In the genomic region with DNA sequence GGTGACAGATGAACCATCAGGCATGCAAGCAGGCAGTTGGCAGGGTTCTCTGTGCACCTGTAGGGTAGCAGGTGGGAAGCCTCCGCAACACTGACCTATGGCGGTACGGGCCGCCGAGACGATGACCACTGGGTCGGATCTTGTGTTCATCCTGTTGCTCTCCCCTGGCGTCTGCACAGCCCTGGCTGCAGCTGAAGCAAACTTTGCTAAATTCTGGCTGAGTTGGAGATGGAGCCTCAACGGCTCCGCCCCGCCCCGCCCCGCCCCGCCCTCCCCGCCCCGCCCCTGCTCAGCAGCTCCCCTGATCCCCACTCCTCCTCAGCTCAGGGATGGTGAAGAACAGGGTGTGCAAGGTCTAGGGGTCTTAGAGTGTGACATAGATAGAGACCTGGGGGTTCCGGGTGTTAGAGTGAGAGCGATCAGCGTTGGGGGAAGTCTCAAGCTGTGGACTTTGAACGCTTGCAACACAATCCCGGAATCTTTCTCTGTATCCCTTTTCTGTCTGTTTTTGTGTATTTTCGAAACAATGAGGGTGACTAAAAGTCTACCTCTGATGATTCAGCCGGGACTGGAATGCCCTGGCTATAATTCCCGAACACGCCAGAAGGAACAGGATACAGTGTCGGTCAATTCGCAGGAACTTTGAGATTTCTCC, we compare ENCODE assay signal across 7 mouse cellular contexts. TPM values are rescaled to one million over a fixed set of nuclear protein-coding genes. Genes with fewer than 3 reads are reported as not detected.
DNase-seq lines count a peak whose midpoint lies in the region; ATAC-seq and TF ChIP-seq lines count a peak whose summit lies in the region.

TSS of gene Acat3 (minus strand) at position 450 of the 655 bp plus-strand sequence.

- H3K4me1 ChIP-seq in testis, adult 2 months (ENCODE audit: control insufficient read depth, insufficient read depth, low read length) = peaks cover 14% of the 10 kb centered on the region
- no peaks in the 10 kb centered on the region for H3K4me1 ChIP-seq in hindbrain, postnatal 0 days (ENCODE audit: insufficient read depth, low read length)
- peaks cover 24% of the 10 kb centered on the region for H3K4me1 ChIP-seq in liver, embryonic 13.5 days (replicated peaks)
- no peaks in the 10 kb centered on the region for H3K4me1 ChIP-seq in stomach, postnatal 0 days (replicated peaks; ENCODE audit: control insufficient read depth, insufficient read depth)

- no peaks in the 10 kb centered on the region; the same call in 1 of the 2 replicates for H3K27me3 ChIP-seq in testis, adult 2 months (ENCODE audit: control insufficient read depth, insufficient read depth, low read length)
- no peaks in the 10 kb centered on the region for H3K27me3 ChIP-seq in hindbrain, postnatal 0 days (ENCODE audit: insufficient read depth, low read length)
- no peaks in the 10 kb centered on the region for H3K27me3 ChIP-seq in liver, embryonic 13.5 days
- H3K27me3 ChIP-seq in stomach, postnatal 0 days (ENCODE audit: control insufficient read depth, insufficient read depth, low read length) = no peaks in the 10 kb centered on the region

- ATAC-seq in hindbrain, postnatal 0 days = peak; percentile 50
- ATAC-seq in liver, embryonic 13.5 days (ENCODE audit: low read depth) = peak; percentile 67
- peak; percentile 66 for ATAC-seq in stomach, postnatal 0 days (ENCODE audit: low FRiP score, low TSS enrichment)

- H3K9ac ChIP-seq in hindbrain, postnatal 0 days (replicated peaks; ENCODE audit: low read length) = no peak within 1 kb of the TSS; the same call in 1 of the 2 replicates
- H3K9ac ChIP-seq in liver, embryonic 13.5 days = peak within 1 kb of the TSS; percentile 51; the same call in 1 of the 2 replicates
- H3K9ac ChIP-seq in stomach, postnatal 0 days (ENCODE audit: low read length) = 0 out of 2 replicates have a peak within 1 kb of the TSS, but pooled peaks have one; percentile 23

- no peaks in the 10 kb centered on the region for H3K9me3 ChIP-seq in hindbrain, postnatal 0 days (ENCODE audit: low read length)
- no peaks in the 10 kb centered on the region for H3K9me3 ChIP-seq in liver, embryonic 13.5 days (replicated peaks)
- H3K9me3 ChIP-seq in stomach, postnatal 0 days (ENCODE audit: control insufficient read depth, low read length) = no peaks in the 10 kb centered on the region

- TF ChIP-seq EP300 in stomach, postnatal 0 days (optimal IDR thresholded peaks at IDR 0.05) = no peak

- peak; percentile 73 for TF ChIP-seq POLR2A in testis, adult 2 months (IDR thresholded peaks at IDR 0.05; ENCODE audit: control insufficient read depth, low read depth, low read length)

- no peak for TF ChIP-seq CTCF in testis, adult 2 months (IDR thresholded peaks at IDR 0.05; ENCODE audit: control insufficient read depth, insufficient read depth, insufficient replicate concordance, low read depth, low read length)
- no peak for TF ChIP-seq CTCF in hindbrain, postnatal 0 days (IDR thresholded peaks at IDR 0.05; ENCODE audit: low read depth)
- no peak for TF ChIP-seq CTCF in stomach, postnatal 0 days (IDR thresholded peaks at IDR 0.05; ENCODE audit: low read depth)

- no peaks in the 10 kb centered on the region for H3K36me3 ChIP-seq in testis, adult 2 months (ENCODE audit: control insufficient read depth, insufficient read depth, low read length)
- peaks cover 19% of the 10 kb centered on the region for H3K36me3 ChIP-seq in hindbrain, postnatal 0 days (ENCODE audit: insufficient read depth, low read length)
- H3K36me3 ChIP-seq in liver, embryonic 13.5 days = peaks cover 27% of the 10 kb centered on the region
- H3K36me3 ChIP-seq in stomach, postnatal 0 days (ENCODE audit: control insufficient read depth, insufficient read depth, low read length) = no peaks in the 10 kb centered on the region; the same call in none of the 2 replicates

- H3K4me3 ChIP-seq in testis, adult 2 months (ENCODE audit: control insufficient read depth, low read depth, low read length) = peak within 1 kb of the TSS; percentile 77
- H3K4me3 ChIP-seq in hindbrain, postnatal 0 days (ENCODE audit: low read length) = peak within 1 kb of the TSS; percentile 22; the same call in 1 of the 2 replicates
- peak within 1 kb of the TSS; percentile 31 for H3K4me3 ChIP-seq in liver, embryonic 13.5 days (replicated peaks)
- H3K4me3 ChIP-seq in stomach, postnatal 0 days (ENCODE audit: low read depth, low read length) = peak within 1 kb of the TSS; percentile 35

- DNase-seq in testis, postnatal 14 days (ENCODE audit: low spot score) = no peak
- peak; percentile 24 for DNase-seq in embryo, embryonic 9.5 days (ENCODE audit: extremely low spot score)
- no peak for DNase-seq in hindbrain, postnatal 0 days (ENCODE audit: low spot score)
- DNase-seq in liver, embryonic 13.5 days = no peak
- DNase-seq in stomach, postnatal 0 days (ENCODE audit: low spot score) = peak; percentile 45
- no peak for DNase-seq in left cerebral cortex, adult 8-10 months (ENCODE audit: low spot score in 2 of 2)

- peak within 1 kb of the TSS; percentile 77 for H3K27ac ChIP-seq in testis, adult 2 months (ENCODE audit: control insufficient read depth, insufficient read depth, low read depth, low read length)
- no peak within 1 kb of the TSS for H3K27ac ChIP-seq in hindbrain, postnatal 0 days
- H3K27ac ChIP-seq in liver, embryonic 13.5 days = peak within 1 kb of the TSS; percentile 32; the same call in 1 of the 2 replicates
- H3K27ac ChIP-seq in stomach, postnatal 0 days (replicated peaks) = no peak within 1 kb of the TSS

- 13% methylated on average over 27 of the region's 27 CpGs for WGBS in hindbrain, postnatal 0 days
- WGBS in liver, embryonic 13.5 days (ENCODE audit: insufficient replicate concordance) = 14% methylated on average over 27 of the region's 27 CpGs
- 6% methylated on average over 27 of the region's 27 CpGs for WGBS in stomach, postnatal 0 days

- H3K4me2 ChIP-seq in hindbrain, postnatal 0 days (ENCODE audit: low read depth, low read length) = peak within 1 kb of the TSS; percentile 53
- H3K4me2 ChIP-seq in liver, embryonic 13.5 days = peak within 1 kb of the TSS; percentile 60
- peak within 1 kb of the TSS; percentile 62 for H3K4me2 ChIP-seq in stomach, postnatal 0 days (replicated peaks; ENCODE audit: low read depth)

RNA-seq across cellular contexts. Expression of gene Acat3, which starts in this region (rescaled TPM):
- polyA plus RNA-seq in testis, adult 2 months (2012; rRNA removed) = 1.9 and 2.9 TPM in 2 replicates
- 0.36 and 0.94 TPM in 2 replicates for total RNA-seq in hindbrain, postnatal 0 days (2014; rRNA removed)
- polyA plus RNA-seq in hindbrain, postnatal 0 days (2015; fragmentation: Nextera tagmentation; extraction: Ambion mirVana) = 0.75 and 0.91 TPM in 2 replicates
- 1.9 and 2.6 TPM in 2 replicates for polyA plus RNA-seq in liver, embryonic 13.5 days (2015; fragmentation: Nextera tagmentation; extraction: Ambion mirVana)
- 0.62 and 0.73 TPM in 2 replicates for polyA plus RNA-seq in stomach, postnatal 0 days (2015; fragmentation: Nextera tagmentation; extraction: Ambion mirVana)
- total RNA-seq in left cerebral cortex, adult 8-10 months (2022) = 1 to 10 TPM; 5.4 to 6.9 (median 6.2) TPM

Comparison
In these comparisons a context has a peak if more than half of its experiments do, and no peak if none do; other contexts are left out.
1. Peak in ATAC-seq, H3K4me3 ChIP-seq and H3K4me2 ChIP-seq in hindbrain, postnatal 0 days; RNA of the gene not detected or under 1 TPM.
2. Peak in DNase-seq, ATAC-seq, H3K4me3 ChIP-seq, H3K9ac ChIP-seq and H3K4me2 ChIP-seq in stomach, postnatal 0 days; RNA of the gene not detected or under 1 TPM.
3. H3K27ac ChIP-seq: peak in testis, adult 2 months (single experiment) and liver, embryonic 13.5 days (single experiment); none in hindbrain, postnatal 0 days (single experiment) and stomach, postnatal 0 days (single experiment).
4. H3K4me3 ChIP-seq: peak in every context shown above with its lines; median percentile 77 in testis, adult 2 months; 35 in stomach, postnatal 0 days; 31 in liver, embryonic 13.5 days; 22 in hindbrain, postnatal 0 days.
5. Peak in every context shown above with its lines, with median percentiles within 50 percentile points of each other: ATAC-seq and H3K4me2 ChIP-seq.